Mouse (Mus musculus): ENCODE results near the gene Kif5c. TPM values are rescaled to one million over a fixed set of nuclear protein-coding genes. Genes with fewer than 3 reads are reported as not detected.

The Kif5c gene
- polyA plus RNA-seq, 1 experiment from 2014 or later: 96.4 TPM

DNA sequence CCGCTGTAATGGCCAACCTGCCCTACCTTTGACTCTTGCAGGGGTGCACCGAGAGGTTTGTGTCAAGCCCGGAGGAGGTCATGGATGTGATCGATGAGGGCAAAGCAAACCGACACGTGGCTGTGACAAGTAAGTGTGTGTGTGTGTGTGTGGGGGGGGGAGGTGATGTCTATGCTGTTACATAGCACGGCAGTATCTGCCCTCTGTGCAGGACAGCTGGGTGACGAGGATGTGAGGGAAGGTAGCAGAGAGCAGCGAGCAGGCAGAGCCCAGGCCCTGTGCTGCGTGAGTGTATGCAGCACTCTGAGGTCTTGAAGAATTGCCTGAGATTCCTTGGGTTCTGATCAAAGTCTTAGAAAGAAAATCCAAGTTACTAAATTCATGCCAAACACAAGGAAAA, 75.6 kb downstream of the Kif5c start:
- H3K4me3 ChIP-seq (ENCODE audit: low read depth, low read length): no peak overlapping the region
- no peaks in the 10 kb centered on the region for H3K27me3 ChIP-seq (ENCODE audit: control insufficient read depth, insufficient read depth, low read length)
- 60% methylated on average over 10 of the region's 10 CpGs for WGBS
- H3K36me3 ChIP-seq (ENCODE audit: control insufficient read depth, insufficient read depth, low read length): no peaks in the 10 kb centered on the region; the same call in 1 of the 2 replicates
- no peak for DNase-seq (ENCODE audit: low spot score, missing footprints)
- no peak overlapping the region for H3K4me2 ChIP-seq
- H3K9ac ChIP-seq (ENCODE audit: low read length): no peak overlapping the region
- ATAC-seq (ENCODE audit: low FRiP score): peak; percentile 38; the same call in 1 of the 2 replicates
- H3K4me1 ChIP-seq (ENCODE audit: control insufficient read depth, insufficient read depth, low read length): peaks cover 7% of the 10 kb centered on the region; the same call in 1 of the 2 replicates
- H3K9me3 ChIP-seq (ENCODE audit: control insufficient read depth, low read length): no peaks in the 10 kb centered on the region
- no peak overlapping the region for H3K27ac ChIP-seq (ENCODE audit: low read depth, low read length)

- Histone ChIP-seq H3K9me3 (ENCODE audit: control insufficient read depth, low read length) (no peaks in the 10 kb centered on the region), H3K4me1 (ENCODE audit: control insufficient read depth, insufficient read depth, low read length) (peaks cover 2% of the 10 kb centered on the region; the same call in 1 of the 2 replicates), H3K4me2 (no peak overlapping the region), H3K27ac (ENCODE audit: low read depth, low read length) (no peak overlapping the region), H3K27me3 (ENCODE audit: control insufficient read depth, insufficient read depth, low read length) (no peaks in the 10 kb centered on the region), H3K4me3 (ENCODE audit: low read depth, low read length) (no peak overlapping the region), H3K36me3 (ENCODE audit: control insufficient read depth, insufficient read depth, low read length) (no peaks in the 10 kb centered on the region; the same call in 1 of the 2 replicates), H3K9ac (ENCODE audit: low read length) (no peak overlapping the region)
- DNase-seq (ENCODE audit: low spot score, missing footprints) (no peak), ATAC-seq (ENCODE audit: low FRiP score) (no peak)
- WGBS: 69% methylated on average over 3 of the region's 3 CpGs
Measured at GRCm38 (mm10) chr2:49695461-49695860, 76.4 kb downstream of the Kif5c start.

DNA sequence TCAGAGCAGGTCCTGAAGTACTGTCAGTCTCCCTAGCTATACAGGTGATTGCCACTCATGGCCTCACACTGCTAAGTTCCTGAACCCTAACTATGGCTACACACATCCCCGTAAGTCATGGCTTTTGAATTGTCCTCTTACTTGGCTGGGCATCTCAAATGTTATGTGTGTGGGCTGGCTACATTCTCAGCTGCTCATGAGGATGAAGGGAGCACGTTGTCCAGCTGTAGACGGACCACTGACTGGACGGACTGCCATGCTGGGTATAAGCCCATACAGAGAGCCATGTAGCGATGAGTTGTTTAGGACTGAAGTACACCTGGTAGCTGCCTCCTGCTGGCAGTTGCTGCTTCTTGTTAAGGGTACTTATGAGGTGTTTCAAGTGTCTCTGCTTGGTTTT, 79.8 kb downstream of the Kif5c start:
- H3K4me1 ChIP-seq (ENCODE audit: control insufficient read depth, insufficient read depth, low read length): no peaks in the 10 kb centered on the region
- no peak overlapping the region for H3K27ac ChIP-seq (ENCODE audit: low read depth, low read length)
- H3K27me3 ChIP-seq (ENCODE audit: control insufficient read depth, insufficient read depth, low read length): no peaks in the 10 kb centered on the region
- 94% methylated on average over 5 of the region's 5 CpGs for WGBS
- no peak overlapping the region for H3K9ac ChIP-seq (ENCODE audit: low read length)
- no peak for ATAC-seq (ENCODE audit: low FRiP score)
- H3K9me3 ChIP-seq (ENCODE audit: control insufficient read depth, low read length): no peaks in the 10 kb centered on the region
- no peak overlapping the region for H3K4me3 ChIP-seq (ENCODE audit: low read depth, low read length)
- no peak for DNase-seq (ENCODE audit: low spot score, missing footprints)
- no peak overlapping the region for H3K4me2 ChIP-seq
- peaks cover 9% of the 10 kb centered on the region; the same call in 1 of the 2 replicates for H3K36me3 ChIP-seq (ENCODE audit: control insufficient read depth, insufficient read depth, low read length)

- WGBS: 94% methylated on average over 22 of the region's 22 CpGs
Measured at GRCm38 (mm10) chr2:49700176-49700971, 81.3 kb downstream of the Kif5c start.

DNA sequence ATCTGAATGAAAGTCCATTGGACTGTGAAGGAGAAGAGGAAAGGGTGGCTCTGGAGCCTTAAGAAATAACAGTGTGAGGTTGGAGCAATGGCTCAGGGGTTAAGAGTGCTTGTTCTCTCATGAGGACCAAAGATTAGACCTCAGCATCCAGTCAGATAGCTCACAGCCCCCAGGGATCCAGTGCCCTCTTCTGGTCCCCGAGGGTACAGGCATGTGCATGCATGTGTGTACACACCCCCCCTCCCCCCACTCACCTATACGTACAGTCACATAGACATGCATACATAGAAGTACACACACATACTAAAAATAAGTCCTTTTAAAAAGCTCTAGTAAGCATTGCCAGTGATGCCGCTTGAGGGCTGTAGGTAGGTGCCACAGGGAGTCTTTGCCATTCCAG, 91.1 kb downstream of the Kif5c start:
- H3K4me2 ChIP-seq: no peak overlapping the region
- DNase-seq (ENCODE audit: low spot score, missing footprints): no peak
- no peaks in the 10 kb centered on the region for H3K4me1 ChIP-seq (ENCODE audit: control insufficient read depth, insufficient read depth, low read length)
- 84% methylated on average over 3 of the region's 3 CpGs for WGBS
- H3K9me3 ChIP-seq (ENCODE audit: control insufficient read depth, low read length): no peaks in the 10 kb centered on the region
- H3K4me3 ChIP-seq (ENCODE audit: low read depth, low read length): no peak overlapping the region
- ATAC-seq (ENCODE audit: low FRiP score): peak; percentile 47; the same call in 1 of the 2 replicates
- peaks cover 2% of the 10 kb centered on the region; the same call in 1 of the 2 replicates for H3K36me3 ChIP-seq (ENCODE audit: control insufficient read depth, insufficient read depth, low read length)
- H3K27ac ChIP-seq (ENCODE audit: low read depth, low read length): no peak overlapping the region
- H3K27me3 ChIP-seq (ENCODE audit: control insufficient read depth, insufficient read depth, low read length): no peaks in the 10 kb centered on the region
- no peak overlapping the region for H3K9ac ChIP-seq (ENCODE audit: low read length)

More at GRCm38 (mm10) chr2:49700176-49700971, 81.3 kb downstream of the Kif5c start:
- Histone ChIP-seq H3K9me3 (ENCODE audit: control insufficient read depth, low read length) (no peaks in the 10 kb centered on the region), H3K27ac (ENCODE audit: low read depth, low read length) (no peak overlapping the region), H3K27me3 (ENCODE audit: control insufficient read depth, insufficient read depth, low read length) (no peaks in the 10 kb centered on the region), H3K4me3 (ENCODE audit: low read depth, low read length) (no peak overlapping the region), H3K36me3 (ENCODE audit: control insufficient read depth, insufficient read depth, low read length) (peaks cover 12% of the 10 kb centered on the region; the same call in 1 of the 2 replicates), H3K4me2 (no peak overlapping the region), H3K4me1 (ENCODE audit: control insufficient read depth, insufficient read depth, low read length) (no peaks in the 10 kb centered on the region), H3K9ac (ENCODE audit: low read length) (no peak overlapping the region)
- ATAC-seq (ENCODE audit: low FRiP score): no peak
- DNase-seq (ENCODE audit: low spot score, missing footprints): no peak

GRCm38 (mm10) chr2:49711693-49712092, 92.6 kb downstream of the Kif5c start:
- Histone ChIP-seq H3K4me2 (no peak overlapping the region), H3K9ac (ENCODE audit: low read length) (no peak overlapping the region), H3K9me3 (ENCODE audit: control insufficient read depth, low read length) (no peaks in the 10 kb centered on the region), H3K27me3 (ENCODE audit: control insufficient read depth, insufficient read depth, low read length) (no peaks in the 10 kb centered on the region), H3K4me3 (ENCODE audit: low read depth, low read length) (no peak overlapping the region), H3K27ac (ENCODE audit: low read depth, low read length) (no peak overlapping the region), H3K4me1 (ENCODE audit: control insufficient read depth, insufficient read depth, low read length) (no peaks in the 10 kb centered on the region), H3K36me3 (ENCODE audit: control insufficient read depth, insufficient read depth, low read length) (peaks cover 2% of the 10 kb centered on the region; the same call in 1 of the 2 replicates)
- ATAC-seq (ENCODE audit: low FRiP score) (no peak), DNase-seq (ENCODE audit: low spot score, missing footprints) (peak; percentile 31)
- 83% methylated on average over 6 of the region's 6 CpGs for WGBS

DNA sequence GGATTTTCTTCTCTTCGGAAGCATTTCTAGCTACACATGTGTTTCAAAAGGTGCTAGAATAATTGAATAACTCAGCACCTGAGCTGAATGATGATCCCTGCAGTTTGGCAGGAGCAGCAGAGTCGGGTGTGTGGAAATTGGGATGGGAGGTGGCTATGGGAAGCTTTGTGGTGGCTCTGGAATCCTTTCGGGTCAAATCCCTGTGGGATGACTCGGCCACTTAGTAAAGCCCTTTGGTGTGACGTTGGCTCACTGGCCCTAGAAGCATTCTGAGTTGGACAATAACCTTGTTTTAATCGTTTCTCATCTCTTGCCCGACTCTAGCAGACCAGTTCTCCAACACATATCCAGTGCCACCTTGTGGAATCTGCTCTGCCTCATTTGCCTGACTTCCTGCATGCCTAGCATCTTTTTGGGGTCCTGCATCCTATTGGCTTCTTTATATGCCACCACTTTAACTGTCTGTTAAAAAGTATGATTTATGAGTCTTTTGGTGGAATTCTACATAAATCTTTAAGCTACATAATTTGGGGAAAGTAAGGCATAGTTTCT, 93.3 kb downstream of the Kif5c start:
- H3K36me3 ChIP-seq (ENCODE audit: control insufficient read depth, insufficient read depth, low read length): peaks cover 2% of the 10 kb centered on the region
- 75% methylated on average over 7 of the region's 7 CpGs for WGBS

DNA sequence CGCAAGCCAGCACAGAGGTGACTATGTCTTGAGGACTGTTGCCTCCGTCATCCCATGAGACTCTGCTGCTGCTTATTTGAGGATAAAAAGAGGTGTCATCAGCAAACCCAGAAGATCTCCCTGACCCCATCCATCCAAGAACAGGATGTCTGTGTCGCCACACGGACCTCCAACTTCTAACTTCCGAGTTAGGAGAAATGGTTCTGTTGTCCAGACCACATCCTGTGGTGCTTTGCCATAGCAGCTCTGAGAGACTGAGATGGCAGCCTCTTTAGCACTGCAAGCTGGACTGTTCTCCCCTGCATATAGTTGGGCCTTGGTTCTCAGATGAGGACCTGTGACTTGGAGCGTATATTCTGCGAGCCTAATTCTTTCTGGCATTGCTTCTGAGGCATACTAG, 97.4 kb downstream of the Kif5c start:
- ATAC-seq (ENCODE audit: low FRiP score) (no peak), DNase-seq (ENCODE audit: low spot score, missing footprints) (peak; percentile 45)
- H3K4me1 ChIP-seq (ENCODE audit: control insufficient read depth, insufficient read depth, low read length): peaks cover 35% of the 10 kb centered on the region
- H3K4me3 ChIP-seq (ENCODE audit: low read depth, low read length): no peak overlapping the region
- H3K4me2 ChIP-seq: no peak overlapping the region
- H3K27me3 ChIP-seq (ENCODE audit: control insufficient read depth, insufficient read depth, low read length): no peaks in the 10 kb centered on the region
- H3K27ac ChIP-seq (ENCODE audit: low read depth, low read length): no peak overlapping the region
- H3K9ac ChIP-seq (ENCODE audit: low read length): no peak overlapping the region
- no peaks in the 10 kb centered on the region for H3K9me3 ChIP-seq (ENCODE audit: control insufficient read depth, low read length)
- H3K36me3 ChIP-seq (ENCODE audit: control insufficient read depth, insufficient read depth, low read length): no peaks in the 10 kb centered on the region; the same call in 1 of the 2 replicates
- WGBS: 95% methylated on average over 7 of the region's 7 CpGs

More for the DNA sequence above, 93.3 kb downstream of the Kif5c start:
- Histone ChIP-seq H3K4me2 (no peak overlapping the region), H3K27me3 (ENCODE audit: control insufficient read depth, insufficient read depth, low read length) (no peaks in the 10 kb centered on the region), H3K27ac (ENCODE audit: low read depth, low read length) (no peak overlapping the region), H3K4me1 (ENCODE audit: control insufficient read depth, insufficient read depth, low read length) (no peaks in the 10 kb centered on the region), H3K9ac (ENCODE audit: low read length) (no peak overlapping the region), H3K9me3 (ENCODE audit: control insufficient read depth, low read length) (no peaks in the 10 kb centered on the region), H3K4me3 (ENCODE audit: low read depth, low read length) (no peak overlapping the region)
- no peak for ATAC-seq (ENCODE audit: low FRiP score)
- DNase-seq (ENCODE audit: low spot score, missing footprints): peak; percentile 67
